Mouse (Mus musculus): ENCODE measurements around the gene Sept1.

Sept1 gene

GRCm38 (mm10) chr7:127194633-127195029 is 38.3 kb downstream of the Sept1 start:
- peak; percentile 79 for DNase-seq (ENCODE audit: low read depth, low spot score)

DNA sequence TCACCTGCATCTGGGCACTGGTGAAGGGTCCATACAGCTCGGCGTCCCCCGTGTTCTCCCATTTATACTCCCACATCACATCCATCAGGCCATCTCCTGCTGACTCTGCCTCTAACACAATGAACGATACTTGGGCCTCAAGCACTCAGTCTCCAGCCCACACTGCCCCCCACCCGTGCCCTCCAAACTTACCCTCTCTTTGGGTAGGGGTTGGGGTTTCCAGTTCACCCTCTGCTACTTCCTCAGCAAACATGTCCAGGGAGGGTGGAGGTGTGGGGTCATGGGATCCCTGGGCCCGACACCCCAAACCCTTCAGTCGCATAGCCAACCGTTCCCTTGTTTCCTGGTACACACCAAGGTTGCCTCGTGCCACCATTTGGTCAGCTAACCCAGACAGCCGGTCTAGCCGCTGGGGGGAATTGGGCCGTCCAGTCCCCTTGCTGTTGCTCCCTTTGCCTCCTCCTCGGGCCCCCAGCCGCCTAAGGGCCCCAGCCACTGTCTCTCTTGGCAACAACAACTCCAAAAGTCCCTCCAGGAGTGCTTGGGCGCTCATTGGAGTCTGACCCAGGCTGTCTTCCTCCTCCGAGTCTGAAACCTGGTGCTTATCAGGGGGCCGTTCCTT is 38.8 kb downstream of the Sept1 start:
- DNase-seq (ENCODE audit: low read depth, low spot score): no peak

DNA sequence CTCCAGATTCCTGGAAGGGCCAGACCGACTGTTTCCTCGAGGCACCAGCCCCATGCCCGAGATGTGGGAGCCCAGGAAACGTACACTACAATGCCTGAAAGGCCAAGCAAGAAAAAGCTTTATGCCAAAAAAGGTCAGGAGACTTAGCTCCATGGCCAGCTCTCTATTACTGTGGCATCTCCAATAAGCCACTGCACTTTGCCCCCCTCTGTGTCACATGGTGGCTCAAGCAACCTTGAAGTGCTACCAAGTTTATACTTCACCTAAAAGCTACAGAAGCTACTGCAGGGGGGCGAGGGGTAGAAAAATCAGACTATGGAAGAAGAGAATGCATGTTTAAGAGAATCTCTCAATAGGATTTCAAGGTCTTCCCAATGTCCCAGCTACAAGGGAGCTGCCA is 39.9 kb downstream of the Sept1 start:
- no peak for DNase-seq (ENCODE audit: low read depth, low spot score)

GRCm38 (mm10) chr7:127190672-127191071 is 42.3 kb downstream of the Sept1 start:
- no peak for DNase-seq (ENCODE audit: low read depth, low spot score)

DNA sequence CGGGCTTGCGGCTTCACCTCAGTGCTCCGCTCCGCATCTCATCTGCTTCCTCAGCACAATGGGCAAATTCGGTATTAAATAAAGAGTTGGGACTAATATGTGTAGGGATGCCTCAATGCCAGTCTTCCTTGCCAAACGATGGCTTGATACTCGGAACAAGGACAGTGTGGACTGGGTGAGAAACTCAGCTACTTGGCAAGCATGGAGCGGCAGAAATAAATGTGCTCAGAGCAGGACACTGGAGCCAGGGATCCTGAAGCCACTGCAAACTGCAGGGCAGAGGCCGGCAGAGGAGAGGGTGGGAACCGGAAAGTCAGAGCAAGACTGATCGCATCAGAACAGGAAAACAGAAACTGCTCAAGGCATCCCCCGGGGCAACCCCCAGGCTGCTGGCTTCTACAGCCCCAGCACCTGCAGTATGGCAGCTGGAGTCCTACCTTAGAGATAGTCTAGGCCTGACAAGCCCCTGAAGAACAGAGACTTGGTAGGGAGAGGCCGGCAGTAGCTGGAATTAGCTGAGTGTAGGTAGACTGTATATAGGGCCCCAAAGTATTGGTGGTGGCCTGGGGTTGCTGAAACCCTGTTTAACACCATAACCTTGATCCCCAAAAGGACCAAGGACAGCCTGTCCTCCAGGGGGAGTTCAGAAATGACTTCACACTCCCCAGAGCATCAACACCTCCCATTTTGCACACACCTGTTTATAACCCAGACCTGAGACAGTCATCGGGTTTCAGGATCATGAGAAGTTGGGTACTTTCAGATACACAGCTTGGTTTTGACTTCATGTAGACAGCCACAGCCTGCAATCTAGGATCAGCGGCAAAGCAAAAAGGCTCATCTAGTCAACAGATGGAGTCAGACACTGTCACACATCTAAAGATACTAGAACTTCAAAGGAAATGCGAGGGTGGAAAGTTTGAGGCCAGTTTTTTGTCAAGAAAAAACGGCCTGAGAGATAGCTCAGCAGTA is 44.3 kb downstream of the Sept1 start:
- no peak for DNase-seq (ENCODE audit: low read depth, low spot score)

GRCm38 (mm10) chr7:127187351-127187750 is 45.6 kb downstream of the Sept1 start:
- peak; percentile 85 for DNase-seq (ENCODE audit: low read depth, low spot score)

DNA sequence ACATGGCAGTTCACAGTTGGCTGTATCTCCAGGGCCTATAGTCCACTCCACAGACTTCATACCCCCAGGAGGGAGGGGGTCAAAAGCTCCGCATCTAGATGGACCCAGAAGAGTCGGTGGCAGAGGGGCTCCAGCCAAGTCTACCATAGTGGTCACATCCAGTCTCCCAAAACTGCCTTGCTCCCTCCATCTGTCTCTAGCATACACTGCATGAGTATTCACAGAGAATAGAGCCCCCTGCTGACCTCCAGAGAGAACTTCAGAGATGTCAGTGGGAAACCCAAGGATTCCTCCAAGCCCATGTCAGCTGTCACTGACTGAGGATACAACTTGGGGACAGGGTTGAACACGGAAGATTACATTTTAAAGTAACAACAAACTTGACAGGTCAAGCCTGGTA is 47.3 kb downstream of the Sept1 start:
- peak; percentile 82 for DNase-seq (ENCODE audit: low read depth, low spot score)

- no peak for DNase-seq (ENCODE audit: low read depth, low spot score)
Measured at GRCm38 (mm10) chr7:127184720-127185119, 48.2 kb downstream of the Sept1 start.

- peak; percentile 80 for DNase-seq (ENCODE audit: low read depth, low spot score)
Measured at GRCm38 (mm10) chr7:127183828-127184227, 49.1 kb downstream of the Sept1 start.

DNA sequence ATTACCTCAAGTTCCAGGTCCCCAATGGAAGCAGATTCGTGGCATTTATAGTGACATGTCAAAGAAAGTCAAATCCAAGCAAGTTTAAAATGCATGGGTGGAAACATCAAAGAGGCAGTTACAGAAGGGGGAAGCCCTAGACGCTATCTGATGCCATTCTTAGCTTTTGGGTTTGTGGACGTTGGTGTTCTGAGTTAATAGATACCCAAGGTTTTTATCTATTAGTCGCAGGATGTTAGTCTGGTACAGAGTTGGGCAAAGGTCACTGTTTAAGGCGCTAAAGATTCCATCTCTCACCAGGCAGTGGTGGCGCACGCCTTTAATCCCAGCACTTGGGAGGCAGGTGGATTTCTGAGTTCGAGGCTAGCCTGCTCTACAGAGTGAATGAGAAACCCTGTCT is 49.6 kb downstream of the Sept1 start:
- no peak for DNase-seq (ENCODE audit: low read depth, low spot score)

- DNase-seq (ENCODE audit: low read depth, low spot score): peak; percentile 71
Measured at GRCm38 (mm10) chr7:127181724-127182123, 51.2 kb downstream of the Sept1 start.

DNA sequence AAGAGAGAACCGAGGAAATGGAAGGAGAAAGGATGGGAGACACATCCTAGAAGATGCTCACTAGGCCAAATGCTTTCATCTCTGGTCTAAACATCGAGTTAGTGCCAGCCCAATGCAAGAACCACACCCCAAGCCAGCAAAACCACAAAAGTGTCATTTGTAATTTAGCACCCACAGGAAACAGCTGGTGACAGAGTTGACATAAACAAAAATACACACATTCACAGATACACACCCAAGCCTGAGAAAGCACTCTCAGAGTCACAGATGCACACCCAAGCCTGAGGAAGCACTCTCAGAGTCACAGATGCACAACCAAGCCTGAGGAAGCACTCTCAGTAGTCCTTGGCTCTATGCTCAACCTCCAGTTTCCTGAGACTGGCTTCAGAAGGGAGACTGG is 52.1 kb downstream of the Sept1 start:
- DNase-seq (ENCODE audit: low read depth, low spot score): no peak

GRCm38 (mm10) chr7:127176937-127177336 is 56.0 kb downstream of the Sept1 start:
- no peak for DNase-seq (ENCODE audit: low read depth, low spot score)

DNA sequence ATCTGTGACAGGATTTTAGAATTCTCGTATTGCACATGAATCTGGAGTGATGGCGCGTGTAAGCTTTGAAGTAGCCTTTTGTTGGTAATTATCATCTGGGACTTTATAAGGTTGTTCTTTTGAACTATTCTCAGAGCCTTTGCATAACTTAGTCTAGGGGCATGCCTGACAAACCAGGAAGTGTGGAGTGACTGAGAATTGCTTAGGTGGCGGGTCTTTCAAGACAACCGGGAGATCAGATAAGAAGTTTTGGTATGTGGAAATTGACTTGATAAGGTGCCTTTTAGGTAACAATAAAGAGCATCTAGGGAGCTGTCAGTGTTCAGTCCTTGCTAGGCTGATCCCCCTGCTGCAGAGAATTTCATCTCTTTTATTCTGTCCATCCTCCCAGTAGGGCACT is 66.4 kb downstream of the Sept1 start:
- DNase-seq (ENCODE audit: low read depth, low spot score): no peak

- no peak for DNase-seq (ENCODE audit: low read depth, low spot score)
Measured at GRCm38 (mm10) chr7:127165607-127166493, 67.1 kb downstream of the Sept1 start.

Measured in ES-CJ7 (cell line).